ENCODE assay signal across 16 mouse cellular contexts in the genomic region with DNA sequence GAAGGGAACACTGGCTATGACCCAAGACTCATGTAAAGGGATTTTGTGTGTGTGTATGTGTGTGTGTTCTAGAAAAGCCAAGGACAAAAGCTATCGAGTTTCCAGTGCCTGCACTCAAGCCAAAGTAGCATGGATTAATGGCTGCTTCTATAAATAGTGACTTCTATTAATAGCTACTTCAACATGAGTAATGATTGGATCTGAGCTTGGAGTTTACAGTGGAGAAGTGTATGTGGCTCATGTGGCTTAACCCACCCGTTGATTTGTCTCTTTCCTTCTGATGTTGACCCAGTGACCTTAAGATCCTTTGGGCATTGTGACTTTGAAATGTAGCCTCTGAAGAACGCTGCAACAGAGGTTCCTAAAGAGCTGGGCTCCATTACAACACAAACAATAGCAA. TPM values are rescaled to one million over a fixed set of nuclear protein-coding genes. Genes with fewer than 3 reads are reported as not detected.
DNase-seq lines count a peak whose midpoint lies in the region; ATAC-seq and TF ChIP-seq lines count a peak whose summit lies in the region.
"Had no signal": no experiment of that assay in that cellular context is flagged by ENCODE, and none has a peak within 500 bp of the region (broad histone marks: within the 10 kb centered on the region; RNA-seq: fewer than 3 reads in every experiment).

No protein-coding gene starts in this region.

- no peaks in the 10 kb centered on the region for H3K9me3 ChIP-seq in midbrain, postnatal 0 days (ENCODE audit: low read length)
- no peaks in the 10 kb centered on the region for H3K9me3 ChIP-seq in midbrain, embryonic 10.5 days (replicated peaks)
- 0 out of 2 replicates have a peak, but pooled peaks cover 3% of the 10 kb centered on the region for H3K9me3 ChIP-seq in heart, embryonic 16.5 days (replicated peaks; ENCODE audit: control insufficient read depth, low read length)
- H3K9me3 ChIP-seq: limb, embryonic 10.5 days had no signal

- no peak for ATAC-seq in midbrain, postnatal 0 days (ENCODE audit: low FRiP score)
- peak; percentile 85 for ATAC-seq in heart, embryonic 16.5 days (replicated peaks; ENCODE audit: extremely low read depth, insufficient read depth, low FRiP score)
- ATAC-seq: forebrain, postnatal 0 days; midbrain, embryonic 16.5 days; Patski had no signal

- no peak overlapping the region for H3K4me3 ChIP-seq in midbrain, postnatal 0 days (ENCODE audit: low read depth, low read length)
- no peak overlapping the region for H3K4me3 ChIP-seq in midbrain, embryonic 10.5 days
- no peak overlapping the region for H3K4me3 ChIP-seq in heart, embryonic 16.5 days (ENCODE audit: low read length)
- H3K4me3 ChIP-seq: limb, embryonic 10.5 days had no signal

- H3K36me3 ChIP-seq in midbrain, postnatal 0 days (ENCODE audit: insufficient read depth, low read length) = no peaks in the 10 kb centered on the region
- H3K36me3 ChIP-seq in midbrain, embryonic 10.5 days = no peaks in the 10 kb centered on the region
- H3K36me3 ChIP-seq in heart, embryonic 16.5 days (ENCODE audit: control insufficient read depth, insufficient read depth) = no peaks in the 10 kb centered on the region
- H3K36me3 ChIP-seq: limb, embryonic 10.5 days had no signal

- no peak overlapping the region for H3K27ac ChIP-seq in midbrain, postnatal 0 days (ENCODE audit: low read depth, low read length)
- H3K27ac ChIP-seq in midbrain, embryonic 10.5 days (replicated peaks) = no peak overlapping the region
- peak overlapping the region; percentile 78 for H3K27ac ChIP-seq in heart, embryonic 16.5 days (ENCODE audit: low read length)
- H3K27ac ChIP-seq: limb, embryonic 10.5 days; liver, embryonic 14.5 days had no signal

- no peaks in the 10 kb centered on the region for H3K4me1 ChIP-seq in midbrain, postnatal 0 days (ENCODE audit: insufficient read depth, low read length)
- H3K4me1 ChIP-seq in midbrain, embryonic 10.5 days = no peaks in the 10 kb centered on the region
- H3K4me1 ChIP-seq in heart, embryonic 16.5 days (ENCODE audit: control insufficient read depth, insufficient read depth, low read length) = peaks cover 13% of the 10 kb centered on the region
- H3K4me1 ChIP-seq: limb, embryonic 10.5 days had no signal

- no peak for TF ChIP-seq CTCF in midbrain, postnatal 0 days (IDR thresholded peaks at IDR 0.05)

- no peak overlapping the region for H3K4me2 ChIP-seq in midbrain, postnatal 0 days (ENCODE audit: low read depth, low read length, poor library complexity, severe bottlenecking)
- 0 out of 2 replicates have a peak overlapping the region, but pooled peaks have one; percentile 10 for H3K4me2 ChIP-seq in heart, embryonic 16.5 days (ENCODE audit: low read depth, low read length)

- peak; percentile 89 for DNase-seq in heart, adult 11 months
- no peak for DNase-seq in heart, postnatal 25 days (ENCODE audit: low spot score)
- DNase-seq in midbrain, postnatal 0 days (ENCODE audit: low spot score) = peak; percentile 4
- DNase-seq in midbrain, embryonic 10.5 days (ENCODE audit: low spot score) = no peak
- DNase-seq in testis, postnatal 10 days (ENCODE audit: low spot score) = no peak
- DNase-seq in cerebellum, adult 8-10 months = no peak
- DNase-seq in left cerebral cortex, postnatal 10 days (ENCODE audit: extremely low spot score in 1 of 2, low spot score in 2 of 2) = no peak
- DNase-seq: cerebellum, postnatal 36 days; forebrain, postnatal 0 days; lung, postnatal 36 days; thymus, postnatal 36 days had no signal

- no peak overlapping the region for H3K9ac ChIP-seq in midbrain, postnatal 0 days (replicated peaks; ENCODE audit: low read length, poor library complexity, severe bottlenecking)
- no peak overlapping the region for H3K9ac ChIP-seq in heart, embryonic 16.5 days (ENCODE audit: low read length)
- H3K9ac ChIP-seq: forebrain, postnatal 0 days; liver, embryonic 14.5 days had no signal

- H3K27me3 ChIP-seq in midbrain, postnatal 0 days (ENCODE audit: insufficient read depth, low read length) = no peaks in the 10 kb centered on the region
- no peaks in the 10 kb centered on the region for H3K27me3 ChIP-seq in midbrain, embryonic 10.5 days (ENCODE audit: low read depth, poor library complexity, severe bottlenecking)
- no peaks in the 10 kb centered on the region for H3K27me3 ChIP-seq in heart, embryonic 16.5 days (ENCODE audit: control insufficient read depth, insufficient read depth, low read length)
- H3K27me3 ChIP-seq: Patski had no signal

- WGBS in midbrain, postnatal 0 days = 58% methylated on average over 3 of the region's 3 CpGs
- WGBS in midbrain, embryonic 10.5 days = 50% methylated on average over 3 of the region's 3 CpGs
- 11% methylated on average over 3 of the region's 3 CpGs for WGBS in heart, embryonic 16.5 days

- intact Hi-C loops in heart, postnatal 25 days (cut with DNase I) = loop anchor here (10.0 kb wide), 1 partner anchor 277 kb away; no protein-coding TSS in a partner anchor
- intact Hi-C loops in left cerebral cortex, postnatal 10 days (cut with DNase I) = no loop called here

RNA-seq across cellular contexts. Expression of gene Otoa, which starts 29.9 kb away (rescaled TPM):
- under 1 TPM; 0.14 to 0.21 TPM for total RNA-seq in heart, postnatal 25 days (2021)
- total RNA-seq in midbrain, postnatal 0 days (2014; rRNA removed) = 0.47 TPM in 1 of 2 replicates, not detected in the other
- 0.23 and 0.42 TPM in 2 replicates for polyA plus RNA-seq in midbrain, postnatal 0 days (2015; fragmentation: Nextera tagmentation; extraction: Ambion mirVana)
- polyA plus RNA-seq in midbrain, embryonic 10.5 days (2016; fragmentation: Nextera tagmentation; extraction: Ambion mirVana) = 0.05 and 0.09 TPM in 2 replicates
- polyA plus RNA-seq in heart, embryonic 16.5 days (2015; fragmentation: Nextera tagmentation; extraction: Ambion mirVana) = 0.12 and 0.36 TPM in 2 replicates
- total RNA-seq in left cerebral cortex, postnatal 10 days (2021) = under 1 TPM; 0.36 to 0.41 TPM
- polyA plus RNA-seq: limb, embryonic 10.5 days had no signal

RNA-seq across cellular contexts. Expression of gene Igsf6, which starts 36.9 kb away (rescaled TPM):
- total RNA-seq in heart, postnatal 25 days (2021) = 1 to 10 TPM; 1.7 TPM
- total RNA-seq in midbrain, postnatal 0 days (2014; rRNA removed) = 0.66 and 0.77 TPM in 2 replicates
- 0.63 and 0.74 TPM in 2 replicates for polyA plus RNA-seq in midbrain, postnatal 0 days (2015; fragmentation: Nextera tagmentation; extraction: Ambion mirVana)
- polyA plus RNA-seq in midbrain, embryonic 10.5 days (2016; fragmentation: Nextera tagmentation; extraction: Ambion mirVana) = 0.88 and 1.2 TPM in 2 replicates
- polyA plus RNA-seq in heart, embryonic 16.5 days (2015; fragmentation: Nextera tagmentation; extraction: Ambion mirVana) = 1.5 and 2.3 TPM in 2 replicates
- under 1 TPM in 1 of 2 experiments, not detected in 1; 0.16 TPM for total RNA-seq in left cerebral cortex, postnatal 10 days (2021)

Comparison
In these comparisons a context has a peak if more than half of its experiments do, and no peak if none do; other contexts are left out.
1. DNase-seq: peak in heart, adult 11 months (single experiment) and midbrain, postnatal 0 days (single experiment); none in heart, postnatal 25 days (single experiment), midbrain, embryonic 10.5 days (single experiment), testis, postnatal 10 days (single experiment), cerebellum, adult 8-10 months (single experiment) and left cerebral cortex, postnatal 10 days (0 of 2).